Mouse (Mus musculus) heart, postnatal 10 days (tissue): ENCODE measurements around the gene Fxr2. TPM values are rescaled to one million over a fixed set of nuclear protein-coding genes. Genes with fewer than 3 reads are reported as not detected.
"Not testable (repeated sequence)": the region's sequence is repeated elsewhere in the genome, so short reads cannot be mapped to it uniquely, and the experiment has no call there.

Source experiments
- DNase-seq, 2 experiments: peaks; one replicate each; pipeline ENCODE4 v3.0.0; 2021
- intact Hi-C: fragments of 180-260 bp; cut with DNase I; formaldehyde crosslinking; loops from one replicate; pipeline ENCODE4 v1.15.1; 2025
- microRNA-seq, 2 experiments: library from miRNA; unstranded; fragments of <30 nt; microRNA quantifications; one replicate each; pipeline ENCODE4 v1.2.0; 2022
- total RNA-seq, 2 experiments: library from RNA; stranded (reverse); gene quantifications; 2 replicates each; pipeline ENCODE4 v1.2.3; 2021

The Fxr2 gene
- total RNA-seq, 2 experiments from 2014 or later: 72.1 to 78.7 TPM

DNA sequence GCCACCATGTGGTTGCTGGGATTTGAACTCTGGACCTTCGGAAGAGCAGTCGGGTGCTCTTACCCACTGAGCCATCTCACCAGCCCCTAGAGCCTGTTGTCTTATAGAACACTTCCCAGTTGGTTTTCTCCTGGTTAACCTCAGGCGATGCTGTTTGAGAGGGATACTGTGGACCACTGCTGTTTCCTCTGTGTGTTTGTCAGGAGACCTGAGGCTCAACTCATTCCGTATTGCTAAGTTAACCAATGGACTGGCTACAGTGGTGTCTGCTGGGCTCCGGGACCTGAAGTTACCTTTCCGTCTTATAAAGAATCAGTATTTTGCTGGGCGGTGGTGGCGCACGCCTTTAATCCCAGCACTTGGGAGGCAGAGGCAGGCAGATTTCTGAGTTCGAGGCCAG, 70.1 kb downstream of the Fxr2 start:
- DNase-seq, intact Hi-C loops: not testable (repeated sequence)

Small RNA genes within 50 kb of the gene (microRNA-seq; reads per million reads assigned to microRNA genes)
- 1.4 to 6.6 reads per million in 2 experiments for gene Mir1934
- 0 reads per million in 2 experiments for gene Mir467f

Other genes with a start within 250 kb of the Fxr2 start
- 10 to 100 TPM; 94.1 to 95.0 TPM for gene Naa38, start 237.5 kb upstream of the Fxr2 start, total RNA-seq
- 10 to 100 TPM; 27.5 to 30.2 TPM for gene Cyb5d1, start 237.4 kb upstream of the Fxr2 start, total RNA-seq
- gene Tmem88, start 234.8 kb upstream of the Fxr2 start, total RNA-seq: 10 to 100 TPM; 53.3 to 54.0 TPM
- gene Kdm6b, start 219.3 kb upstream of the Fxr2 start, total RNA-seq: 10 to 100 TPM; 48.3 to 52.2 TPM
- gene Dnah2, start 83.9 kb upstream of the Fxr2 start, total RNA-seq: under 1 TPM; 0.02 to 0.10 TPM
- gene Efnb3, start 72.8 kb upstream of the Fxr2 start, total RNA-seq: 100 to 1,000 TPM in 1 of 2 experiments, 10 to 100 TPM in 1; 97.6 to 115 TPM
- gene Wrap53, start 52.7 kb upstream of the Fxr2 start, total RNA-seq: 1 to 10 TPM; 5.9 to 6.8 TPM
- 10 to 100 TPM; 32.5 to 45.2 TPM for gene Trp53, start 52.6 kb upstream of the Fxr2 start, total RNA-seq
- 10 to 100 TPM; 29.9 to 36.5 TPM for gene Atp1b2, start 27.0 kb upstream of the Fxr2 start, total RNA-seq
- not detected for gene Shbg, start 15.1 kb upstream of the Fxr2 start, total RNA-seq
- 1 to 10 TPM; 4.3 to 4.7 TPM for gene Sat2, start 11.0 kb upstream of the Fxr2 start, total RNA-seq
- gene Sox15, start 22.3 kb downstream of the Fxr2 start, total RNA-seq: not detected
- 10 to 100 TPM; 33.1 to 33.7 TPM for gene Mpdu1, start 29.7 kb downstream of the Fxr2 start, total RNA-seq
- 1 to 10 TPM; 5.8 to 7.8 TPM for gene Cd68, start 33.2 kb downstream of the Fxr2 start, total RNA-seq
- 100 to 1,000 TPM; 389 to 397 TPM for gene Eif4a1, start 39.4 kb downstream of the Fxr2 start, total RNA-seq
- gene Senp3, start 49.1 kb downstream of the Fxr2 start, total RNA-seq: 10 to 100 TPM; 48.9 to 49.6 TPM
- gene Tnfsf13, start 52.8 kb downstream of the Fxr2 start, total RNA-seq: 1 to 10 TPM; 2.1 to 2.4 TPM
- 10 to 100 TPM; 19.6 to 20.3 TPM for gene Tnfsf12, start 62.9 kb downstream of the Fxr2 start, total RNA-seq
- gene Tnfsfm13, start 63.1 kb downstream of the Fxr2 start, total RNA-seq: 1 to 10 TPM; 5.1 to 5.2 TPM
- 10 to 100 TPM; 44.5 to 47.5 TPM for gene Polr2a, start 125.6 kb downstream of the Fxr2 start, total RNA-seq
- under 1 TPM; 0.17 to 0.40 TPM for gene Slc35g3, start 129.0 kb downstream of the Fxr2 start, total RNA-seq
- 10 to 100 TPM; 42.2 to 43.9 TPM for gene Zbtb4, start 132.9 kb downstream of the Fxr2 start, total RNA-seq
- gene Chrnb1, start 163.0 kb downstream of the Fxr2 start, total RNA-seq: 1 to 10 TPM; 5.8 to 7.1 TPM
- gene Fgf11, start 168.9 kb downstream of the Fxr2 start, total RNA-seq: 1 to 10 TPM; 1.9 to 3.5 TPM
- gene Tmem102, start 172.6 kb downstream of the Fxr2 start, total RNA-seq: 1 to 10 TPM in 1 of 2 experiments, under 1 TPM in 1; 0.94 to 1.2 TPM
- not detected for gene Gm39566, start 182.3 kb downstream of the Fxr2 start, total RNA-seq
- not detected for gene Spem2, start 185.5 kb downstream of the Fxr2 start, total RNA-seq
- not detected for gene Spem1, start 189.2 kb downstream of the Fxr2 start, total RNA-seq
- 10 to 100 TPM; 13.6 TPM for gene Nlgn2, start 204.8 kb downstream of the Fxr2 start, total RNA-seq
- 100 to 1,000 TPM; 130 to 151 TPM for gene Tmem256, start 205.5 kb downstream of the Fxr2 start, total RNA-seq
- gene Plscr3, start 213.4 kb downstream of the Fxr2 start, total RNA-seq: 10 to 100 TPM; 52.5 to 59.7 TPM
- not detected for gene Tnk1, start 225.7 kb downstream of the Fxr2 start, total RNA-seq
- gene Tmem95, start 245.0 kb downstream of the Fxr2 start, total RNA-seq: not detected
- gene Kctd11, start 248.4 kb downstream of the Fxr2 start, total RNA-seq: 1 to 10 TPM; 3.0 to 3.5 TPM